Mouse (Mus musculus) urinary bladder, postnatal 14 days (tissue): Measurements from ENCODE around the gene Tk1.
"Not testable (repeated sequence)": the region's sequence is repeated elsewhere in the genome, so short reads cannot be mapped to it uniquely, and the experiment has no call there.

Source experiments
- DNase-seq: peaks from one replicate; pipeline ENCODE4 v3.0.0; 2021; ENCODE audit warnings: low spot score

Gene Tk1

GRCm38 (mm10) chr11:117847593-117848215 lies 21.8 kb upstream of the Tk1 start:
- no peak for DNase-seq

- no peak for DNase-seq
Measured at GRCm38 (mm10) chr11:117846640-117847039, 20.7 kb upstream of the Tk1 start.

- no peak for DNase-seq
Measured at GRCm38 (mm10) chr11:117845651-117846050, 19.8 kb upstream of the Tk1 start.

DNA sequence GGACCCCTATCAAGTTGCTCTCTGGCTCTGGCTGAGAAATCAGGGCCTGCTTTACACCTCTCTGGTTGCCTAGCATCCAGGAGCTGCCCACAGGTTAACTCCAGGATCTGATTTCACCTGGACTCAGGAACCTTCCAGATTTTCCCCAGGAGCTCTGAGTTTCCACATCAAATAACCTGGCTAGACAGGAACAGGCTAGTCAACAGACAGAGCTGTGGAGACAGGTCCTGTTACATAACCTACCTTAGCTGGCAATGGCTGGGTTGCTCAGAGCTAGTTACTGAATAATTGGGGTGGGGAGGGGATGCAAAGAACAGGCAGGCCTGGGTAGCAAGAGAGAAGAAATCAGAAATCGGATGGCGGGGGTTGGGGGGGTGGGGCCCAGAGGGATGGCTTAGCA lies 19.1 kb upstream of the Tk1 start:
- no peak for DNase-seq

DNA sequence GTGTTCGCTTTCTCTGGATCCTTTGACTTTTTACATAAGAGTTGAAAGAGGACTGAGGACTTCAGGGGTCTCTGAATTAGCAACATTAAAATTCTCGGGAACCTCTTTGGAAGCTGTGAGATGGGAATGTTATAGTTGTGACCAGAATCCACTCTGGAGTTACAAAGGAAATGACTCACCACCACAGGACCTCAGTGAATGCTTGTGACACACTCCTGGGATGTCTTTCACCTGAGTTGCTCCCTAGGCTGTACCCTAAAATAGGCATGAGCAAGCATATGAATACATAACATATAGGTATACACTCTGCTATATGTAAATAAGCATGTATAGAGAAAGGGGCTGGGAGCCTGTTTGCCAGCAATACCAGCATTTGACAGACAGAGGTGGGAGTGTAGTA lies 17.5 kb upstream of the Tk1 start:
- no peak for DNase-seq

DNA sequence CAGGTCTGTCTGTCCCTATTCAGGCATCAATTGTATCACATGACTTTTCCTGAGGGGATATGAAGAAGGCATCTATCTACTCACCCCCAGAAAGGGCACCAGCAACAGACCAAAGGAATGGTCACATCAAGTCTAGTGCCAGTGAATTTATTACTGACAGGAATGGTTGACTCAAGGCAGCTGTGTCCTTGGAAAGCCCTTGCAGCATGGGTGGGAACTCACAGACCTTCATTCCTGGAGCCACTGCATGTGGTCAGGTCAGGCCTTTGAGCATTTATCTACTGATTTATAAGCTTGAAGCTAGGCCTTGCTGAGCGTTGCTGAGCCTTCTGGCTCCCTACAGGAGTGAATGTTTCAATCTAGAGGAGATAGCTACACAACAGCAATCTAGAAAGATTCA lies 15.0 kb upstream of the Tk1 start:
- no peak for DNase-seq

DNA sequence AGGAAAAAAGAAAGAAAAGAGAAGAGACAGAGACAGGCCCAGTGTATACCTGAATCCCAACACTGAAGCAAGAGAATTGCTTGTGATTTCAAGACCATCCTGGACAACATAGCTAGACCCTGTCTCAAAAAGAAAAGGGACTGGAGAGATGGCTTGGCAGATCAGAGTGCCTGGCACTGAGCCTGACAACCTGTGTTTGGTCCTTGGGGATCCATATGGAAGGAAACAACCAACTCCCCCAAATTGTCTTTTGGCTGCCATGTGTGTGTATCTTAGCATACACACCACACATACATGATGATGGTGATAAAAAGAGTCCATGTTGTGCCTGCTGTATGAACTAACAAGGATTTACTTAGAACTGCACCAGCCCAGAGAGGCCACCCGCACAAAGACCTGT lies 13.1 kb upstream of the Tk1 start:
- DNase-seq = no peak

DNA sequence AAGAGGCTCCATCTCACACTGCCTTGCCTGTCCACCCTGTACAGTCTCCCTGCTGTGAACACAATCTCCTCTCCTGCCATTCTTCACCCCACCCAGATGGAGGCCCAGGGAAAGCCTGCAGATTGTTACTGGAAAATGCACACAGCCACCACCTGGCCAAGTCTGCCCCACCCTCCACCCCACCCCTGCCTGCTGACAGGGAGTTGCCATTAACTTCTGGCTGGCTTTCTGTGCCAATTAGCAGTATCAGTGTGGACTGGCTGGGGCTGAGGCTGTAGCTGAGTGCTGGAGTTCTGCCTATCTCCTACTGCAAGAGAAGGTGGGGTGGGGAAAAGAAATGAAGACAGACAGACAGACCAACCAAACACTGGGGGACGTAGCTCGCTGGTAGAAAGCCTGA lies 12.7 kb upstream of the Tk1 start:
- no peak for DNase-seq

DNA sequence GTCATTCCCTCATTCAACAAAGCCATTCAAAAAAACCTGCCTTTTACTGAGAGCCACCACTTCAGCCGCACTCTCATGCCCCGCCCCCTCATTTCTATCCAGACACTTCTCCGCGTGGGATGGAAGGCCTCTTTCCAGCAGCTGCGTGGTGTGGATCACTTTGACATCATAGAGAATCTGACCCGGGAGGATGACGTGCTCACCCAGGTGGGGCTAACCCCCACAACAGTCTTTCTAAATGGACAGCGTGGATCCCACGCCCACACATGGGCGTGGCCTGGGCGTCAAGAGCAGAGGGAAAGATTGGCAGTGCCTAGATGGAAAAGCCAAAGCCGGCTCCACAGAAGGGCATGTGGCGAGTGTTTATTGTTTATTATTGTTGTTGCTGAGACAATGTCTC lies 10.4 kb upstream of the Tk1 start:
- no peak for DNase-seq

DNA sequence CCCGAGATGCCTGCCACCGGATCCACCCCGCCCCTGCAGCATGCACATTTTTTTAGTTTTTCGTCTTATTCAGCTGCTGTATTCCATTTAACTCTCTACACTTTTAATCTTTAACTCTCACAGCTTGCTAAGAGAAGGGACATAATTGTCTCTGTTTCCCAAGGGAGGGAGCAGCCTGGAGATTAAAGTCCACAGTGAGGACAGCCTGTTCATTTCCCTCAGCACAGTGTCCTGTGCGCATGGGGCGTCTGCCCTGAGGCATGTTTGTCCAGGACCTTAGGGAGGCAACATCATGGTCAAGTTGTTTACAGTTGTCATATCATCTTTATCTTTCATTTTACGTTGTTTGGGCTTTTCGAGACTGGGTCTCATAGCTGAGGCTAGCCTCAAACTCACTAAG lies 8.2 kb upstream of the Tk1 start:
- no peak for DNase-seq

DNA sequence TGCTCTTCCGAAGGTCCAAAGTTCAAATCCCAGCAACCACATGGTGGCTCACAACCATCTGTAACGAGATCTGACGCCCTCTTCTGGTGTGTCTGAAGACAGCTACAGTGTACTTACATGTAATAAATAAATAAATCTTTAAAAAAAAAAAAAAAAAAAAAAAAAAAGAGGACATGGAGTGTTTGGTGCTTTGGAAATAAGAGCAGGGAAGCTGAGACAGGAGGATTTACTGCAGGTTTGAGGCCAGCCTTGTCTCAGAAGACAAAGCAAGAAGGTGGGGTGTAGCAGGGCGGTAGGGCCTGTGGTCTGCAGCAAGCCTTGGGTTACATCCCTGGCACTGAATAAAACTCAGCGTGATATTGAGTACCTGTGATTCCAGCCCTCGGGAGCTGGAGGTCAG lies 7.6 kb upstream of the Tk1 start:
- DNase-seq = not testable (repeated sequence)

- DNase-seq = peak; percentile 78
Measured at GRCm38 (mm10) chr11:117832086-117832969, 6.4 kb upstream of the Tk1 start.

- DNase-seq = no peak
Measured at GRCm38 (mm10) chr11:117830401-117830800, 4.5 kb upstream of the Tk1 start.

- no peak for DNase-seq
Measured at GRCm38 (mm10) chr11:117829671-117830215, 3.9 kb upstream of the Tk1 start.

DNA sequence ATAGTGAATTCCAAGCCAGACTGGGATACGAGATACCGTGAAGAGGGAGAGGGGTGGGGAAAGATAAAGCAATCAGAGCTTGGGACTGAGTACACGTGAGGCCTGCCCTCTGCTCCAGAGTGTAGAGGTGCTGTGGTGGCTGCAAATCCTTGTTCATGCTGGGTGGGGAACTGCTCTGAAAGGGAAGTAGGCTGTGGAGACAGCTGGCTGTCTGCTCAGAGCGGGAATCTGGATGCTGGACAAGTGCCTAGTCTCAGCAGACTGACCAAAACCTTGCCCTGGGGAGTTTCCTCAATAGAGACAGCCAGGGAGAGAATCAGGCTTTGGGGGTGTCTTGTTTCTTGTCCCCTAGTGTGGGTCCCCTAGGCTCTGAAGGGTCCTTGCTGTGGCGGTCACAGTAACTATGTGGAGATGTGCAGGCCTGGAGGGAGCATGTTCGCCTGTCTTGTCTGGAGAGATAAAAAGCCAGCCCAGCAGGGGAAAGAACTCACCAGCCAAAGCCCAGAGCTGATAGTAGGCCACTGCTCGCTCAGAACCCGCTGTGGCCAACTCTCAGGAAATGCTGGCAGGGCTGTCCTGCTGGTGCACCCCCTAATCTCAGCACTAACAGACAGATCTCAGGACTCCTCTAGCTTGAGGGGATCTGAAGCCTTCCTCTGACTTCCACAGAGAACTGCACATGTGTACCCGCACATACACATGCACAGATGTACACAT lies 3.2 kb upstream of the Tk1 start:
- DNase-seq = no peak

DNA sequence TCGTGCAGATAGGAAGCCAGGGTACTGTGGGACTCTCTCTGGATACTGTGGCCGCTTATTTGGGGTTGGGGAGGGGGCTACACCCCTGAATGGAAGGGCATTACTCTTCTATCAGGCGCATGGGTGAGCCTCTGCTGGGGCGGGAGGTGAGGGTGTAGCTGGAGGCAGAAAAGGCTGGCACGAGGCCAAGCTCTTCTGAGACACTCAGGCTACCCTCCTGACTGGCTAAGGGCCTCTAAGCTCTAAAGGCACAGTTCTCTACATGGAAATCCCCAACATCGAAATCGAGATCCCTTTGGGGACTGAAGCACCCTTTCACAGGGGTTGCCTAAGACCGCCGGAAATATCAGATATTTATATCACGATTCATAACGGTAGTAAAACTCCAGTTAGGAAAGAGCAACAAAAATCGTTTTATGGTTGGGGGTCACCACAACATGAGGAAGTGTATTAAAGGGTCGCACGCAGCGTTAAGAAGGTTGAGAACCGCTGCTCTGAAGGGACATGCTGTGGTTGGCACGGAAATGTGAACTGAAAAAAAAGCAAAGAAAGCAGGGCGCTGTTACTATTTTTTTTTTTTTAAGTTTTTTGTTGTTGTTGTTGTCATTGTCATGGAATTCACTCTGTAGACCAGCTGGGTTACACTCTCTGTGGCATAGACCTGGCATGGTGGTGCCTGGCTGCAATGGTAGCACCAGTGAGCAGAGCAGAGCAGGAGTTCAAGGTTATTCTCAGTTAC lies 2.4 kb upstream of the Tk1 start:
- no peak for DNase-seq

GRCm38 (mm10) chr11:117827386-117827785 lies 1.5 kb upstream of the Tk1 start:
- DNase-seq = no peak

- no peak for DNase-seq
Measured at GRCm38 (mm10) chr11:117826916-117827315, 1.0 kb upstream of the Tk1 start.

GRCm38 (mm10) chr11:117826164-117826563 lies 272 bp upstream of the Tk1 start:
- no peak for DNase-seq

DNA sequence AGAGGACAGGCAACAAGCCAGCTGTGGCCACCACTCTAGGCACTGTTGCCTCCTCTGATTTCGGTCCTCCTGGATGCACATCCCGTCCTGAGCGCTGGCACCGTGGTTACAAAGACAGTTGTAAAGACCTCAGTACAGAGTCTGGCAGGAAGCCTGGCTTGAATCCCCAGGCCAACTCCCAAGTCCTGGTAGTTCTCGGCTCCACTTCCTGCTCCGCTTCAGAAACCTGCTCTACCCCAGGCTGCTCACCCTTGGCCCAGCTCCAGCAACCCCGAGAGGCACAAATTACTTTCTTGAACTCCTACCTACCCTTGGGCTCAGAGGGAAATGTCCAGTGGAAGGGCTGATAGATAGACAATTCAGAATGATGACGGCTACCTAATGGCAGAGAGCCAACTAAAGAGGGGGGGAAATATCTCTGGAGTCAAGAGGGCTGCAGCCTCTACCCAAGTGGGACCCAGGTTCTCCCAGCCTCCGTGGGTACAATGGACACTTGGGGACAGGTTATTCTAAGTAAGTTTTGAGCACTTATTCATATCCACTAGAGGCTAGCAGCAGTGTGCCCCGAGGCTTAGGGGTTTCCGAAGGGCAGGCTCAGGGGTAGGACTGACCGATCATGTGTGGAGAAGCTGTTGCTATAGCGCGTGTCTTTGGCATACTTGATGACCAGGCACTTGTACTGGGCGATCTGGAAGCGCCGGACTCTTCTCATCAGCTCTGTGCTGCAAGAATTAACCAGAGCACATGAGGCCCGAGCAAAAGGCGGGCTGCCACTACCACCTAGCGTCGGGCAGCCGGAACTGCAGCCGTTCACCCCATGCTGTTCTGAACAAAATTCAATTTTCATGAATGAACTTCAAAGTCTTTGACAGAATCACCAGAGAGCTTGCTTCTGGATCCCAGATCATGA lies 1.6 kb downstream of the Tk1 start:
- DNase-seq = peak; percentile 83

DNA sequence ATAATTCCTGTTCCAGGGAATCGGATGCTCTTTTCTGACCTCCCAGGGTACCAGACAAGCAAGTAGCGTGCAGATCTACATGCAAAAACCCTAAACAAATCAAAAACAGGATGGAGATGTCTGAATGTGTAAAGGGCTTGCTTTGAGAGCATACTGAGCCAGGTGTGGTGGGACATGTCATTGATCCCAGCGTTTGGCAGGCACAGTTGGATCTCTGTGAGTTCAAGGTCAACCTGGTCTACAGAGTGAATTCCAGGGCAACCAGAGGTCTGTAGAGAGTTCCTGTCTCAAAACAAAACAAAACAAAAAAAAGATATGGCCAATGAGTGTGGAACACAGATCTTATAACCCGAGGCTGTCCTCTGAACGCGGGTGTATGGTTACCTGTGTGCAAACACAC lies 2.5 kb downstream of the Tk1 start:
- DNase-seq = no peak
